Mouse (Mus musculus) small intestine, adult 2 months (tissue): Measurements from ENCODE around the gene Angptl2.

ENCODE experiments used
- CTCF ChIP-seq: fragments of 200-500 bp; IDR thresholded peaks from 2 replicates; pipeline ENCODE4 v1.5.1; 2012; ENCODE audit warnings: low read depth, mild to moderate bottlenecking, control low read depth, inconsistent platforms, low read length, moderate library complexity, mixed read lengths; ENCODE audit not compliant: insufficient replicate concordance, insufficient read length; ENCODE audit errors: extremely low read depth
- POLR2A ChIP-seq: fragments of 200-500 bp; IDR thresholded peaks from 2 replicates; pipeline ENCODE4 v1.6.1; 2012; ENCODE audit warnings: low read depth, mild to moderate bottlenecking, control low read depth, inconsistent platforms, low read length, moderate library complexity

DNA sequence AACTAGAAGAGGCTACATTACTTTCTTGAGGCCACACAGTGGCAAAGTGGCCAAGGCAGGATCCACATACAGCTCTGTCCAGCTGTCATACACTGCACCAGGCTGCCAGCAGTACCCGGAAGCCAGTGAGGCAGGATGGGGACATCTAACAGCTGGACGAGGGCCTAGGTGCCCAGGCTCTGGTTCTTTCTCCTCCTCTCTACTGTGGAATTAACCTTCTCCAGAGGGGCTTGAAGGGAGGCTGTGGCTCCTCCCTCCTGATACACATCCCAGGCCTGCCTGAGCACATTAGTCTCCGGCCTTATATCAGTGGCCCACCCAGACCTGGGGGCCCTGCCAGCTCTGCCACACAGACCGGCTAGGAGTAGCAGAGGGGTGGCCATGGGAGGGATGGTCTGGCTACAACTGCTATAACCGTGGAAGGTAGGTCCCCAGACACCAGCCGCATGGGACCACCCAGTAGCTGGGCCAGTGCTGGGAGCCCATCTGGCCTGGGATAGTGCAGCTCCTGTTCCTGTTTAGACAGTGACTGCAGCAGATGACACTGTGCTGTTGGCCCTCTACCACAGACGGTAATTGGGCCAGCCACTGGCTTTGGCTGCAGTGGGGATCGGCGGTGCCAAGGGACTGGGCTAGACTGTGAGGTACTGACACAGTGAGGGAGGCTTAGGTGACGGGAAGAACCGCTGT, 37.5 kb upstream of the Angptl2 start:
- TF ChIP-seq CTCF: no peak
- TF ChIP-seq POLR2A: no peak
